Mouse (Mus musculus) heart, embryonic 15.5 days (tissue): ENCODE results near the gene Colca2. TPM values are rescaled to one million over a fixed set of nuclear protein-coding genes. Genes with fewer than 3 reads are reported as not detected.

ENCODE experiments used
- ATAC-seq: fragments of 200-750 bp; cut with Nextera tagmentation; replicated peaks from 2 replicates; pipeline ENCODE4 v1.8.0; 2017; ENCODE audit warnings: low read depth, moderate TSS enrichment; ENCODE audit not compliant: insufficient number of reproducible peaks, insufficient read depth, low FRiP score
- H3K27ac ChIP-seq: fragments of 300-500 bp; sonication (generic); 2 replicates; pipeline ENCODE4 v1.5.1; 2015; ENCODE audit warnings: mild to moderate bottlenecking, inconsistent platforms
- H3K27me3 ChIP-seq: fragments of 300-500 bp; sonication (generic); 2 replicates; pipeline ENCODE4 v1.6.1; 2015; ENCODE audit warnings: inconsistent platforms
- H3K36me3 ChIP-seq: fragments of 300-500 bp; sonication (generic); 2 replicates; pipeline ENCODE4 v1.6.1; 2015; ENCODE audit warnings: mild to moderate bottlenecking, inconsistent platforms
- H3K4me1 ChIP-seq: fragments of 300-500 bp; sonication (generic); replicated peaks from 2 replicates; pipeline ENCODE4 v1.6.1; 2015; ENCODE audit warnings: inconsistent platforms
- H3K4me2 ChIP-seq: fragments of 300-500 bp; sonication (generic); 2 replicates; pipeline ENCODE4 v1.6.1; 2015; ENCODE audit warnings: inconsistent platforms, mild to moderate bottlenecking, moderate library complexity
- H3K4me3 ChIP-seq: fragments of 300-500 bp; sonication (generic); 2 replicates; pipeline ENCODE4 v1.5.1; 2015; ENCODE audit warnings: mild to moderate bottlenecking, inconsistent platforms
- H3K9ac ChIP-seq: fragments of 300-500 bp; sonication (generic); 2 replicates; pipeline ENCODE4 v1.6.1; 2015; ENCODE audit warnings: mild to moderate bottlenecking, inconsistent platforms
- H3K9me3 ChIP-seq: fragments of 300-500 bp; sonication (generic); replicated peaks from 2 replicates; pipeline ENCODE4 v1.6.1; 2016; ENCODE audit warnings: inconsistent platforms
- WGBS: fragments of 180-500 bp; shearing (Covaris S2); methylation state at CpG from one replicate; pipeline ENCODE4 v1.1.7; 2015; ENCODE audit warnings: mixed read lengths; 5-methylcytosine and 5-hydroxymethylcytosine counted together
- polyA plus RNA-seq: library from polyadenylated mRNA; unstranded; fragments of >200 nt; fragmentation: Nextera tagmentation; extraction: Ambion mirVana; gene quantifications from 2 replicates; pipeline ENCODE4 v1.2.1, GENCODE M21; 2015

The Colca2 gene
- polyA plus RNA-seq: 2.7 and 3.7 TPM in 2 replicates

DNA sequence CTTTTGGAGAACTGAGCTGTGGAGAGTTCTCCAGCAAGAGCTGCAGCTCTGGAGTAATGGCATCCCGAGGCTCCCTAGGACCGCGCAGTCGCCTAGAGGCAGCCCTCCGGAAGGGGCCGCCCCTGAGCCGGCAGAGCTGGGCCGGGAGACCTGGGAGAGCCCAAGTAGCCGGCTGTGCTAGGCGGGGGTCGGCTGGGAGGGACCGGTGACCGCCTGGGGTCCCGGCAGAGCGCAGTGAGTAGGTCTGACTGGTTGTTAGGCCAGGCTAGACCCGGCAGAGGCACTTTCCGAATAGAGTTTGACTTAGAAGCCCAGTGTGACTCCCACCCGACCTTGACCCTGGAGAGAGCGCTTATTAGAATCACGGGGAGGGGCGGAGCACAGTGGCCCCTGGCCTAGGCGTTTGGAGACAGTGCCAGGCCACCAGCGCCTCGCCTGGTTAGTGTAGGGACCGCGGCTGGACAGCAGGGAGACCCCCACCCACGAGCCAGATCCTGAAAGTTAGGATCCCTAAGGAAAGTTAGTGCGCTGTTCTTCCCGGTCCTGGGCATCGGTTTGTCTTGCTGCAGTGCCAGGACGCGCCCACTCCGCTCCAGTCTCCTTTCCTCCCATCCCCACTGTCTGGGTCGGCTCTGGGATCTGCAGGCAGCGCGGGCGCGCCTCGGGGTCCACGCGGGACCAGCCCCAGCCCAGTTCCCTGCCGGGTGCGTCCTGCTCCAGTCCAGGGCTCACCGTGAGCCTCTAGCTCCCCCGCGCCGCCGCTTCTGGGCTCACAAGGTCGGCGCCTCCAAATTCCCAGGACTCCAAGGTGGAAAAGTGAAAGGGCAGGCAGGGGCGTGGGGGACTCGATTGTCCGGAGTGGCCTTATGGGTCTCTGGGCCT is at the start of gene Colca2:
TSS of gene Colca2 (minus strand) at position 70 of the 882 bp plus-strand sequence.
- Histone ChIP-seq H3K9ac (peak within 1 kb of the TSS; percentile 78), H3K36me3 (no peaks in the 10 kb centered on the region), H3K4me3 (peak within 1 kb of the TSS; percentile 76), H3K27me3 (no peaks in the 10 kb centered on the region), H3K4me2 (peak within 1 kb of the TSS; percentile 93), H3K4me1 (peaks cover 15% of the 10 kb centered on the region), H3K27ac (peak within 1 kb of the TSS; percentile 88), H3K9me3 (no peaks in the 10 kb centered on the region)
- WGBS: under 1% methylated on average over 53 of the region's 53 CpGs
- peak; percentile 97 for ATAC-seq

GRCm38 (mm10) chr9:51327555-51327903 is 49.2 kb upstream of the Colca2 start:
- WGBS: 80% methylated on average over 5 of the region's 5 CpGs
- no peak overlapping the region for H3K9ac ChIP-seq
- no peaks in the 10 kb centered on the region for H3K9me3 ChIP-seq
- no peaks in the 10 kb centered on the region for H3K36me3 ChIP-seq
- no peaks in the 10 kb centered on the region for H3K4me1 ChIP-seq
- H3K4me3 ChIP-seq: no peak overlapping the region
- no peak for ATAC-seq
- no peaks in the 10 kb centered on the region for H3K27me3 ChIP-seq
- no peak overlapping the region for H3K4me2 ChIP-seq
- no peak overlapping the region for H3K27ac ChIP-seq

DNA sequence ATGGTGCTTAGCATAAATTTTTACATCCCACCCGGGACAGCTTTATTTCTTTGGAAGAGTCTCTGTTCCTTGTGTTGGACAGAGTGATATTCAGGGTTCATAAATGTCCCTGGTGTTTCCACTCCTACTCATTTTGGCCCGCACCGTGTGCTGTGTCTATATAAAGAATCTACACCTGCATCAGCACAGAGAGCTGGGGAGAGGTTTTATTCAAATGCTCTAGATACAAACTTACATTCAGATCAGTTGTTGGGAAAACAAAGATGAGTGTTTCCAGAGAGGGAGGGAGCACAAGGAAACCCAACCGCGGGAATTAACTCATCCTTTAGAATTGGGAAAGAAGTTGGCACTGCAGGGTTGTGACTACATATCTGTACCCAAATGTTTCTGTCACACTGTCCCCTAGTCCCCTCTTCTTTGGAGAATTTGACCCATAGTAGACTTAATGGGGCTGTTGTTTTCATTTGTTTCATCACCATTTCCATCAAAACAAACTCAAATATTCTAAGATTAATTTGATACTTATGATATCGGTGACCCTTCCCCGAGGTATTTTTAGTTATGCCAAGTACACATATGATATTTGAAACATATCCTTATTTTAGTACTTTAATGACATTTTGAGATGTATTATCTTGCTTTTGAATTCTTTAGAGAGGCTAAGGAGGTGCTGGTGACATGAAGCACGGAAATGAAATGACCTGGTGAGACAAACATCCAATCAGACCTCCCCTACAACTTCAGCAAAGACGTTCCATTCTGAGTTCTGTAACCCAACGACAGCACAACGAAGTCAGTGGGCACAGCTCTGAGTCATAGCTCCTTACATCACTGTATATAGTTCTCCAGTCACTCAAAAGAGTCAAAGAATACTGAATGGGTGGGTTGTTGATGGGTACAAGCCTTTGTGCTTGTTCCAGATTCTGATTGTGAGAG is 48.5 kb upstream of the Colca2 start:
- H3K4me1 ChIP-seq: no peaks in the 10 kb centered on the region
- H3K27ac ChIP-seq: no peak overlapping the region
- H3K27me3 ChIP-seq: no peaks in the 10 kb centered on the region
- H3K9ac ChIP-seq: no peak overlapping the region
- H3K4me2 ChIP-seq: no peak overlapping the region
- H3K4me3 ChIP-seq: no peak overlapping the region
- no peaks in the 10 kb centered on the region for H3K9me3 ChIP-seq
- no peak for ATAC-seq
- no peaks in the 10 kb centered on the region for H3K36me3 ChIP-seq
- 64% methylated on average over 11 of the region's 11 CpGs for WGBS

DNA sequence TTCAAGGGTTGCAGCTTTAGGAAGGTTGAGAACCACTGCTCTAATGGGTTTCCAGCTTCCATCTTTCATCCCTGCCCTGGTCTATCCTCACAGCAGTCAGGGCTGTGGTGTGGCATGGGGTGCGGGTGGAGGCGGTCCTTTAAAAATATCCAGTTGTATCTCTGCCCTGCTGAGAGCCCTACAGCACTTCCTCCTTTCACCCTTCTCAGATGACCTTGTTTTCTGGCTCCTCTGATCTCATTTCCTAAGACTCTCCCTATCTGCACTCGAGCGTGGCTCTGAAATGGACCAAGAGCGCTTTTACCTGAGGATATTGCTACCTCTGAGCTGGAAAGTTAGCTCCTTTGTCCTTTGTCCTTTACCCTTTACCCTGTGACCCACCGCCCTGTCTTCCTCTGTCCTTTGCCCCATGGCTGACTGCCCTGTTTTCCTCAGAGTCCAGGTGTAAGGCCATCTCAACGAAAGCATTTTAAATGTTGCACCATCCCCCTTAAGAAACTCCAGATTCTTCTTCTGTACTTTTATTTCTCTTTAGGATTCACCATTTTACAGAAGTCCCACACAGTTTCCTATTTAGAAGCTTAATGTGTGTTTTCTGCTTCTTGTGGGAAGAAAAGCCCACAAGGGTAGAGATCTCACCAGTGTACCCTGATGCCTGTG is 46.2 kb upstream of the Colca2 start:
- H3K4me1 ChIP-seq: no peaks in the 10 kb centered on the region
- no peaks in the 10 kb centered on the region for H3K9me3 ChIP-seq
- WGBS: 61% methylated on average over 7 of the region's 7 CpGs
- no peak overlapping the region for H3K27ac ChIP-seq
- H3K9ac ChIP-seq: no peak overlapping the region
- H3K4me3 ChIP-seq: no peak overlapping the region
- no peaks in the 10 kb centered on the region for H3K36me3 ChIP-seq
- no peaks in the 10 kb centered on the region for H3K27me3 ChIP-seq
- no peak for ATAC-seq
- no peak overlapping the region for H3K4me2 ChIP-seq

GRCm38 (mm10) chr9:51320096-51320495 is 41.7 kb upstream of the Colca2 start:
- WGBS: 58% methylated on average over 1 of the region's 1 CpGs

GRCm38 (mm10) chr9:51318246-51318645 is 39.9 kb upstream of the Colca2 start:
- H3K27me3 ChIP-seq: peaks cover 2% of the 10 kb centered on the region; the same call in 1 of the 2 replicates
- no peak overlapping the region for H3K27ac ChIP-seq
- no peaks in the 10 kb centered on the region for H3K36me3 ChIP-seq
- no peak for ATAC-seq
- 61% methylated on average over 4 of the region's 4 CpGs for WGBS
- no peaks in the 10 kb centered on the region for H3K9me3 ChIP-seq
- H3K4me2 ChIP-seq: no peak overlapping the region
- H3K9ac ChIP-seq: no peak overlapping the region
- no peaks in the 10 kb centered on the region for H3K4me1 ChIP-seq
- no peak overlapping the region for H3K4me3 ChIP-seq

More at GRCm38 (mm10) chr9:51320096-51320495, 41.7 kb upstream of the Colca2 start:
- no peaks in the 10 kb centered on the region for H3K9me3 ChIP-seq
- no peaks in the 10 kb centered on the region for H3K36me3 ChIP-seq
- H3K9ac ChIP-seq: no peak overlapping the region
- H3K4me1 ChIP-seq: no peaks in the 10 kb centered on the region
- no peak overlapping the region for H3K27ac ChIP-seq
- no peak for ATAC-seq
- H3K4me2 ChIP-seq: no peak overlapping the region
- H3K27me3 ChIP-seq: peaks cover 2% of the 10 kb centered on the region; the same call in 1 of the 2 replicates
- no peak overlapping the region for H3K4me3 ChIP-seq

DNA sequence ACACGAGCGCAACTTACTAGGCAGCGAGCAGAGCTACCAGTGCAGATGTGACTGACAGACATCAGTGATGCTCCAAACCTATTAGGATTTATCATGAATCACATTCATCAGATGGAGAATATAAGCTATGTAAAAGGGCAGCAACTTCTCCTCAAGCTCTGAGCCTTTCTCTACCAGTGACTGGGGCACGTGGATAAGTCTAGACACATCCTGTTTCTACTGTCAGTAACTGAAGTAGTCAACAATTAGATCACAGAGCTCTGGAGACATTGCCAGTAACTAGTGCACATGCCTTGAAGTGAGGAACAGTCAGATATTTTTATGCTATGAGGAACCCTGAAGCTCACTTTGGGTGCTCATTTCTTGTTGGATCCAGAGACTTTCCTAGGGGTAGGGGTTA is 39.0 kb upstream of the Colca2 start:
- no peak overlapping the region for H3K4me2 ChIP-seq
- H3K36me3 ChIP-seq: no peaks in the 10 kb centered on the region
- H3K4me1 ChIP-seq: no peaks in the 10 kb centered on the region
- no peak overlapping the region for H3K4me3 ChIP-seq
- ATAC-seq: no peak
- no peak overlapping the region for H3K9ac ChIP-seq
- H3K27ac ChIP-seq: no peak overlapping the region
- 85% methylated on average over 4 of the region's 4 CpGs for whole genome bisulfite sequencing
- H3K27me3 ChIP-seq: peaks cover 2% of the 10 kb centered on the region; the same call in 1 of the 2 replicates
- no peaks in the 10 kb centered on the region for H3K9me3 ChIP-seq

GRCm38 (mm10) chr9:51315402-51316063 is 37.2 kb upstream of the Colca2 start:
- H3K4me3 ChIP-seq: no peak overlapping the region
- no peak for ATAC-seq
- WGBS: 34% methylated on average over 6 of the region's 6 CpGs
- H3K9ac ChIP-seq: no peak overlapping the region
- peaks cover 2% of the 10 kb centered on the region; the same call in 1 of the 2 replicates for H3K27me3 ChIP-seq
- no peak overlapping the region for H3K27ac ChIP-seq
- no peak overlapping the region for H3K4me2 ChIP-seq
- no peaks in the 10 kb centered on the region for H3K36me3 ChIP-seq
- no peaks in the 10 kb centered on the region for H3K9me3 ChIP-seq
- no peaks in the 10 kb centered on the region for H3K4me1 ChIP-seq

DNA sequence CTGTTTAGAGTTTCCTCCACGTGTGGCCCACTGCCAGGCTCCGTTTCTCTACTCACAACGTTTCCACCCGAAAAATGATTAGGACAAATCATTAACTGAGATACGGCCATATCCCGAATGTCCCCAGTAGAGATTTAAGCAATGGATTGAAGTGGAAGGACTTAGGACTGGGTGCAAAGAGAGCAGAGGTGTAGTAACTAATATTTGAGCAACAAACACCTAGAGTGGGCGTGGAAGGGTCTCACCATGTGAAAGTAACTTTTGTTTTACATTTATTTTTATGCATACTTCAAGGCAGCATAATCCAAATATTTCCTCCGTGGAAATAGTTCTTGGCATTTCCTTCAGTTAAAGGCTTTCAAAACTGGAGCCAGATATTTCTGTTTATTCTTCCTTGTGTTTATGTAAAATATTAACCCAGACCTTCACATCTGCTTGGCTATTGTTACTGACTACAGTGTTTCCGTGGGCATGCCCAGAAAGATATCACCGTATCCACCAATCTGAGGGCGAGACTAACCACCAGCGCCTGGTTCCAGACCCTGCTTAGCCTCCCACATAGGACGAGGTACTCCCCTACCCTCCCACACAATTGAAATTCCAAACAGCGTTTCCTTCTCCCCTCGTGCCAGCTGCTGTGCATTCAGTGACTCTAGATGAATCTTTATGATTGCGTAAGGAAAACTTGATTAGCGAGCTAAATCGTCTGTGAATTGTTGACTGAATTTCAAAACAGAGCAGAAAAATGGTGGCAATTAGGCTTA is 34.4 kb upstream of the Colca2 start:
- Histone ChIP-seq H3K4me3 (no peak overlapping the region), H3K27me3 (no peaks in the 10 kb centered on the region), H3K4me2 (no peak overlapping the region), H3K27ac (no peak overlapping the region), H3K9ac (no peak overlapping the region), H3K4me1 (no peaks in the 10 kb centered on the region), H3K36me3 (no peaks in the 10 kb centered on the region), H3K9me3 (no peaks in the 10 kb centered on the region)
- no peak for ATAC-seq
- 52% methylated on average over 18 of the region's 18 CpGs for WGBS

- Histone ChIP-seq H3K27me3 (no peaks in the 10 kb centered on the region), H3K4me1 (no peaks in the 10 kb centered on the region), H3K4me2 (no peak overlapping the region), H3K27ac (no peak overlapping the region), H3K36me3 (no peaks in the 10 kb centered on the region), H3K4me3 (no peak overlapping the region), H3K9me3 (no peaks in the 10 kb centered on the region), H3K9ac (no peak overlapping the region)
- no peak for ATAC-seq
- WGBS: 77% methylated on average over 7 of the region's 7 CpGs
Observed at GRCm38 (mm10) chr9:51310515-51310914, 32.1 kb upstream of the Colca2 start.
